Mouse (Mus musculus) heart, embryonic 10.5 days (tissue): ENCODE measurements around the gene Gm21992. TPM values are rescaled to one million over a fixed set of nuclear protein-coding genes. Genes with fewer than 3 reads are reported as not detected.

Experiments
- DNase-seq: peaks from one replicate; pipeline ENCODE4 v3.0.0-alpha.2; 2017; ENCODE audit warnings: low spot score
- H3K27ac ChIP-seq: fragments of 300-500 bp; sonication (generic); 2 replicates; pipeline ENCODE4 v1.5.1; 2016; ENCODE audit warnings: mild to moderate bottlenecking
- H3K27me3 ChIP-seq: fragments of 300-500 bp; sonication (generic); 2 replicates; pipeline ENCODE4 v1.6.1; 2016; ENCODE audit warnings: mild to moderate bottlenecking; ENCODE audit not compliant: poor library complexity, insufficient read depth, severe bottlenecking
- H3K36me3 ChIP-seq: fragments of 300-500 bp; sonication (generic); 2 replicates; pipeline ENCODE4 v1.6.1; 2016; ENCODE audit warnings: mild to moderate bottlenecking, moderate library complexity
- H3K4me1 ChIP-seq: fragments of 300-500 bp; sonication (generic); 2 replicates; pipeline ENCODE4 v1.6.1; 2016; ENCODE audit warnings: mild to moderate bottlenecking
- H3K4me3 ChIP-seq: fragments of 300-500 bp; sonication (generic); 2 replicates; pipeline ENCODE4 v1.5.1; 2016; ENCODE audit warnings: mild to moderate bottlenecking, moderate library complexity
- H3K9me3 ChIP-seq: fragments of 300-500 bp; sonication (generic); 2 replicates; pipeline ENCODE4 v1.6.1; 2016; ENCODE audit warnings: mild to moderate bottlenecking, moderate library complexity
- WGBS: fragments of 180-500 bp; shearing (Covaris S2); methylation state at CpG from one replicate; pipeline ENCODE4 v1.1.7; 2016; 5-methylcytosine and 5-hydroxymethylcytosine counted together
- polyA plus RNA-seq: library from polyadenylated mRNA; unstranded; fragments of >200 nt; fragmentation: Nextera tagmentation; extraction: Ambion mirVana; gene quantifications from 2 replicates; pipeline ENCODE4 v1.2.1, GENCODE M21; 2016

Gene Gm21992
- polyA plus RNA-seq, 1 experiment from 2014 or later: 21.5 TPM

DNA sequence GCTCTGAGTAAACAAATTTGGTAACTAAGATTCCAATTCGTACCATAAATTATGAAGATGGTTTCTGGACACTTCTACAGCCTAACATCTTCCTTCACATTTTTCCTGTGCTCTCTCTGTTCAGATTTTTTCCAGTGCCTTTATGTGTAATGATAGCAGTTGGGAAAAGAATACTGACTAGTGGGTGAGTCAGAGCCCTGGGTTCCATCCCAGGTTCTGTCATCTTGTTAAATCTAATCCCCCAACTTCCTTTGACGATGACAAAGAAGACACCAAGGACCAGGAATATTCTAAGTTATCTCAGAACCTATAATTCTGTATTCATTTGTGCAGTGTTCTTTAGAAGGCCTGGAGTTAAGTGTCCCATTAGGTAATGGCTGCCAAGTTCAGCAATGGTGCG is 114.3 kb downstream of the Gm21992 start:
- Histone ChIP-seq H3K36me3 (no peaks in the 10 kb centered on the region), H3K27me3 (peaks cover 64% of the 10 kb centered on the region), H3K27ac (no peak overlapping the region), H3K4me1 (peaks cover 11% of the 10 kb centered on the region), H3K4me3 (no peak overlapping the region), H3K9me3 (no peaks in the 10 kb centered on the region)
- no peak for DNase-seq
- 75% methylated on average over 3 of the region's 3 CpGs for WGBS

- no peaks in the 10 kb centered on the region for H3K36me3 ChIP-seq
- no peak overlapping the region for H3K27ac ChIP-seq
- 61% methylated on average over 3 of the region's 3 CpGs for WGBS
- peaks cover 11% of the 10 kb centered on the region for H3K4me1 ChIP-seq
- H3K4me3 ChIP-seq: no peak overlapping the region
- no peaks in the 10 kb centered on the region for H3K9me3 ChIP-seq
- peaks cover 36% of the 10 kb centered on the region for H3K27me3 ChIP-seq
- DNase-seq: no peak
These were observed 117.1 kb downstream of the Gm21992 start for GRCm38 (mm10) chr19:4694346-4694745.

Other genes with a start within 250 kb of the Gm21992 start
- gene Lrfn4, start 195.9 kb downstream of the Gm21992 start, polyA plus RNA-seq: 4.4 and 7.2 TPM in 2 replicates
- 53.1 and 61.9 TPM in 2 replicates for gene Rce1, start 186.0 kb downstream of the Gm21992 start, polyA plus RNA-seq
- gene Gm960, start 112.9 kb downstream of the Gm21992 start, polyA plus RNA-seq: 2.1 and 2.2 TPM in 2 replicates
- gene Sptbn2, start 100.4 kb downstream of the Gm21992 start, polyA plus RNA-seq: 0.57 and 1.6 TPM in 2 replicates
- 44.8 and 59.1 TPM in 2 replicates for gene Rbm4b, start 55.1 kb downstream of the Gm21992 start, polyA plus RNA-seq
- gene Rbm4, start 17.7 kb downstream of the Gm21992 start, polyA plus RNA-seq: 59.6 and 68.1 TPM in 2 replicates
- gene Rbm14, start within 50 bp of the Gm21992 start, polyA plus RNA-seq: 78.0 and 92.7 TPM in 2 replicates
- gene Ccs, start 27.7 kb upstream of the Gm21992 start, polyA plus RNA-seq: 39.7 and 54.2 TPM in 2 replicates
- gene Ccdc87, start 27.8 kb upstream of the Gm21992 start, polyA plus RNA-seq: 0.17 TPM in 1 of 2 replicates, not detected in the other
- 30.3 and 32.2 TPM in 2 replicates for gene Ctsf, start 43.5 kb upstream of the Gm21992 start, polyA plus RNA-seq
- gene Actn3, start 66.3 kb upstream of the Gm21992 start, polyA plus RNA-seq: 6.8 and 9.9 TPM in 2 replicates
- gene Zdhhc24, start 67.1 kb upstream of the Gm21992 start, polyA plus RNA-seq: 10.2 and 12.3 TPM in 2 replicates
- 3.1 and 3.2 TPM in 2 replicates for gene Bbs1, start 95.0 kb upstream of the Gm21992 start, polyA plus RNA-seq
- 155 and 156 TPM in 2 replicates for gene Dpp3, start 116.7 kb upstream of the Gm21992 start, polyA plus RNA-seq
- gene Peli3, start 131.5 kb upstream of the Gm21992 start, polyA plus RNA-seq: 0.32 and 1.0 TPM in 2 replicates
- gene Mrpl11, start 150.5 kb upstream of the Gm21992 start, polyA plus RNA-seq: 128 and 142 TPM in 2 replicates
- 0.24 and 0.34 TPM in 2 replicates for gene Npas4, start 178.7 kb upstream of the Gm21992 start, polyA plus RNA-seq
- gene Slc29a2, start 212.2 kb upstream of the Gm21992 start, polyA plus RNA-seq: 7.6 and 12.0 TPM in 2 replicates
- gene B4gat1, start 227.2 kb upstream of the Gm21992 start, polyA plus RNA-seq: 42.8 and 47.8 TPM in 2 replicates
- 1.6 and 2.5 TPM in 2 replicates for gene AC124502.3, start 227.3 kb upstream of the Gm21992 start, polyA plus RNA-seq
- 47.1 and 58.1 TPM in 2 replicates for gene Brms1, start 229.7 kb upstream of the Gm21992 start, polyA plus RNA-seq
- 4.0 and 5.3 TPM in 2 replicates for gene Rin1, start 238.9 kb upstream of the Gm21992 start, polyA plus RNA-seq